Mouse (Mus musculus): Measurements from ENCODE around the gene Icam1.
A peak's percentile ranks its signal among the peaks of the same experiment; 100 is the strongest.
"Not testable (repeated sequence)": the region's sequence is repeated elsewhere in the genome, so short reads cannot be mapped to it uniquely, and the experiment has no call there.

The Icam1 gene

DNA sequence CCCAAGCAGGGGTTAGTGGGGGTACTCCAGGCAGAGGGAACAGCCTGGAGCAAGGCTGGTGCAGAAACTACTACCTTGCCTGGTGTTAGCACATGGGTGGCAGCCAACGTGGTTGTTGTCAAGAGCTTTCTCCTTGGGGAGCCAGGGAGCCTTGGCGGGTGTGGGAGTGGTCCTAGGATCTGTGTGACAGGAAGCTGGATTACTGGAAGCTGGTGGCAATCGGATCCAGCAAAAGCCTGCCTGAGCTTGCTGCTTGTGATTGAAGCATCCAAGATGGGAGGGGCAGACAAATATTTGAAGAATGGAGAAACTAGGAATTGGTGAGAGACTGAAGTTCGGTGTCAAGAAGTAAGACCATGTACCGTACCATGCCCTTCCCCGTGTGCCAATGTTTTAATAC lies 6.5 kb downstream of the Icam1 start:
- DNase-seq (ENCODE audit: low spot score in 2 of 2), result no peak

DNA sequence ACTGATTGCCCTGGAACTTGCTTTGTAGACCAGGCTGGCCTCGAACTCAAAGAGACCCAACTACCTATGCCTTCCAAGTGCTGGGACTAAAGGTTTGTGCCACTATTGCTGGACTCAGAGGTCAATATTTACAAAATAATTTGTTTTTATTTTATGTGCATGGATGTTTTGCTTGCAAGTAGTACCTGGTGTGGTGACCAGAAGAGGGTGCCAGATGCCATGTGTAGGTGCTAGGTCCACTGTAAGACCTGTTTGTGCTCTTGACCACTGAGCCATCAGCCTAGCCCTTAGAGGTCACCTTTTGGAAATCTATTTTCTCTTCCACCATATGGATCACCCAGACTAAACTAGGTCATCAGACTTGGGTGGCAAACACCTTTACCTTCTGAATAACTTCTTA lies 6.9 kb downstream of the Icam1 start:
- DNase-seq (ENCODE audit: low spot score in 2 of 2), result no peak

DNA sequence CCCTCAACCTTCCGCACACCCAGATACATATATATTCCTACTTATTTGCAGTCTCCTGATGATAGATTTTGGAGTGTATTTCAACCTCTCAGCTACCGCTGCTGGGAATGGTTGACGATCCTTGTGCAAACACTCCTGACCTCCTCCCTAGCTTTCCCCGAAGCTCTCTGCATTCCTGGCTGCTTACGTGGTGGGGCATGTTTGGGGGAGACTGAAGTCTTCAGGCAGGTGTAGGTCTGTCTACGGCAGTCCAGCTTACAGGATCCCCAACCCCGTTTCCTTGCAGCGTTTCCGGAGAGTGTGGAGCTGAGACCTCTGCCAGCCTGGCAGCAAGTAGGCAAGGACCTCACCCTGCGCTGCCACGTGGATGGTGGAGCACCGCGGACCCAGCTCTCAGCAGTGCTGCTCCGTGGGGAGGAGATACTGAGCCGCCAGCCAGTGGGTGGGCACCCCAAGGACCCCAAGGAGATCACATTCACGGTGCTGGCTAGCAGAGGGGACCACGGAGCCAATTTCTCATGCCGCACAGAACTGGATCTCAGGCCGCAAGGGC lies 9.5 kb downstream of the Icam1 start:
- DNase-seq (ENCODE audit: low spot score in 2 of 2), result no peak

DNA sequence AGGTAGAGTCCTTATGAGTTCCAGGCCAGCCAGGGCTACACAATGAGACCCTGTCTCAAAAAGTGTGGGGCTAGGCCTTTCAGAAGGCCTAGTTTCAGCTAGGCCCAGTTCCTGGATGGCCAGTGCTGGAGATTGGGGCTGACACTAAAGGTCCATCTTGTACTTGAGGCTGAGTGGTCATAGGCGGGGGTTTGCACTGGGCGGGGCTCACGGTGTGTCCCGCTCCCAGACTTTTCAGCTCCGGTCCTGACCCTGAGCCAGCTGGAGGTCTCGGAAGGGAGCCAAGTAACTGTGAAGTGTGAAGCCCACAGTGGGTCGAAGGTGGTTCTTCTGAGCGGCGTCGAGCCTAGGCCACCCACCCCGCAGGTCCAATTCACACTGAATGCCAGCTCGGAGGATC lies 11.1 kb downstream of the Icam1 start:
- no peak for DNase-seq (ENCODE audit: low spot score in 2 of 2)

DNA sequence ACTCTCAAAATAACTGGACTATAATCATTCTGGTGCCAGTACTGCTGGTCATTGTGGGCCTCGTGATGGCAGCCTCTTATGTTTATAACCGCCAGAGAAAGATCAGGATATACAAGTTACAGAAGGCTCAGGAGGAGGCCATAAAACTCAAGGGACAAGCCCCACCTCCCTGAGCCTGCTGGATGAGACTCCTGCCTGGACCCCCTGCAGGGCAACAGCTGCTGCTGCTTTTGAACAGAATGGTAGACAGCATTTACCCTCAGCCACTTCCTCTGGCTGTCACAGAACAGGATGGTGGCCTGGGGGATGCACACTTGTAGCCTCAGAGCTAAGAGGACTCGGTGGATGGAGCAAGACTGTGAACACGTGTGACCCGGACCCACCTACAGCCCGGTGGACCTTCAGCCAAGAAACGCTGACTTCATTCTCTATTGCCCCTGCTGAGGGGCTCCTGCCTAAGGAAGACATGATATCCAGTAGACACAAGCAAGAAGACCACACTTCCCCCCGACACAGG lies 12.0 kb downstream of the Icam1 start:
- no peak for DNase-seq (ENCODE audit: low spot score in 2 of 2)

DNA sequence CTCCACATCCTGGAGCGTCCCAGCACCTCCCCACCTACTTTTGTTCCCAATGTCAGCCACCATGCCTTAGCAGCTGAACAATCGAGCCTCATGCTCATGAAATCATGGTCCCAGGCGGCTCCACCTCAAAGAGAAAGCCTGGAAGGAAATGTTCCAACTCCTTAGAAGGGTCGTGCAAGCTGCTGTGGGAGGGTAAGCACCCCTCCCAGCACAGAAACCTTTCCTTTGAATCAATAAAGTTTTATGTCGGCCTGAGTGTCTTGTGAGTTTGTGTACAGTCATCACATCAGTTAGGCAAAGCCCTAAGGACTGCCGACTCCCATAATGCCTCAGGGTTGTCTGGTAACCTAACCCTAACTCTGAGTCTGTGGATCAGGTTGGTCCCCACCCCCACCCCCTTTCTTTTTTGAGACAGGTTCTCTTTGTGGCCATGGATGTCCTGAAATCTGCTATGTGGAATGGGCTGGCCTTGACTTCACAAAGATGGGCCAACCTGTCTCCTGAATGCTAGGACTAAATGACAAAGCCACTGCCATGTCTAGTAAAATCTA lies 12.8 kb downstream of the Icam1 start:
- DNase-seq (ENCODE audit: low spot score in 2 of 2), result no peak

DNA sequence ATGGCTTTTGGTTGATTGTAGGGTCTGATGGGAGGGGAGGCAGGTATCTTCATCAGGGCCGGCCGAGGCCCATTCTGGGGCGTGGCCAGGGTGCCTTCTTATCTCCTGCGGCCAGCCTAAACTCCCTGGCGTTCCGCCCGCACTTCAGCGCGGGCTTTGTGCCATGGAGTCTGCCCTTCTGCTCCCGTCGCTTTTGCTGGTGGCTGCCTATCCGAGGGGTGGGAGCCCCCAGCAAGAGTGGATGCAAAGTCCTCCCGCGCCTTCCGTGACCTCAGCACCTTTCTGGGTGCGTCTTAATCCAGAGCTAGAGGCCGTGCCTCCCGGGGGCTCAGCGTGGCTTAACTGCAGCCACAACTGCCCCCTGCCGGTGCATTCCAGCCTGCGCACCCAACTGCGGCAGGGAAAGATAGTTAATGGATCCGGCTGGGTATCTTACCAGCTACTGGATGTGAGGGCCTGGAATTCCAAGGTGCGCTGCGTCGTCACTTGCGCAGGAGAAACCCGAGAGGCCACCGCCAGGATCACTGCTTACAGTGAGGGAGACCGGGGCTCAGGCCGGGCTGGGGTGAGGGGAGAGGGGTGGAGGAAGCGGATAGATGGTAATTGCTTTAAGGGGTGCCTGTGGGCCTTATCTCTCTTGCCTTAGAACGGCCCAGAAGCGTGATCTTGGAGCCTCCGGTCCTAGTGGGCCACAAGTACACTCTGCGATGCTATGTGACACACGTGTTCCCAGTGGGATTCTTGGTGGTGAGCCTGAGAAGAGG lies 13.7 kb downstream of the Icam1 start, which contains the start of gene Icam4:
Gene Icam4 (plus strand): TSS at position 83 of the 764 bp plus-strand sequence.
- peak; percentile 63 to 78 for DNase-seq (ENCODE audit: low spot score in 2 of 2)

DNA sequence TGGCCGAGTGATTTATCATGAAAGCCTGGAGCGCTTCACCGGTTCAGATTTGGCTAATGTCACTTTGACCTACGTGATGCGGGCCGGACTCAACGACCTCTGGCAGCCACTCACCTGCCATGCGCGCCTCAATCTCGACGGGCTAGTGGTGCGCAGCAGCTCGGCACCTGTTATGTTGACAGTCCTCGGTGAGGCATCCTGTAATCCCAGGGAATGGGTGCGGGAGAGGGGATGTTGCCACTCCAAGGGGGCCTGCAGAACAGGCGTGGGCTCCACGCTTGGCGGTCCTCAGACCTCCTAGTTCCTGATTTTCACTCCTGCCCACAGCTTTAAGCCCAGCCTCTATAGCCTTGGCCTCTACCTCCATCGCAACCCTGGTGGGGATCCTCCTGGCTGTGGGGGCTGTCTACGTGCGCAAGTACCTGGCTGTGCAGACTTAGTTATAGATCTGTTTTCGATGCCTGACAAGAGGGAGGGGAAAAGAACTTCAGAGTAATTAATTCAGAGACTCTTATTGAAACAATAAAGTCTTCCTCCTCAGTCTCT lies 14.3 kb downstream of the Icam1 start:
- DNase-seq (ENCODE audit: low spot score in 2 of 2), result no peak

DNA sequence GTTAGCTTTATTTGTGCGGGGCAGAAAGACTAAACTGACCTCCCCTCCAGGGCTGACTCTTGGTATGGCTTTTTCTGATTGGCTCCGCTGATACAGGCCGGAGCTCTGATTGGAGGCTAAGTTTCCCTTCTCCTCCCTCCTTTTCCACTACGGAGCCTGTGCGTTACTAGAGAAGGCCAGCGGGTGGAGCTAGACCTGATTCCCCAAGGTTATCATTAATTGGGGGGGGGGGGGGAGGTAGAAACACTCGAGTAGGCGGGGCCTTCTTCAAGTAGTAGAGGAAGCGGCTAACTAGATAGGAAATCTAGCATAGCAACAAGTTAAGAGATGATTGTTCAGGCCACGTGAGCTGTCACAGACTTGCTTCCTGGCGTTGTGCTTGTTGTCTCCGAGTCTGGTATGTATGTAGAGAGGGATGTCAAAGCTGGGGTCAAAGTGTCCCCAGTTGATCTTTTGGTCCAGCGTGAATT lies 15.0 kb downstream of the Icam1 start:
- peak; percentile 86 to 87 for DNase-seq (ENCODE audit: low spot score in 2 of 2)

DNA sequence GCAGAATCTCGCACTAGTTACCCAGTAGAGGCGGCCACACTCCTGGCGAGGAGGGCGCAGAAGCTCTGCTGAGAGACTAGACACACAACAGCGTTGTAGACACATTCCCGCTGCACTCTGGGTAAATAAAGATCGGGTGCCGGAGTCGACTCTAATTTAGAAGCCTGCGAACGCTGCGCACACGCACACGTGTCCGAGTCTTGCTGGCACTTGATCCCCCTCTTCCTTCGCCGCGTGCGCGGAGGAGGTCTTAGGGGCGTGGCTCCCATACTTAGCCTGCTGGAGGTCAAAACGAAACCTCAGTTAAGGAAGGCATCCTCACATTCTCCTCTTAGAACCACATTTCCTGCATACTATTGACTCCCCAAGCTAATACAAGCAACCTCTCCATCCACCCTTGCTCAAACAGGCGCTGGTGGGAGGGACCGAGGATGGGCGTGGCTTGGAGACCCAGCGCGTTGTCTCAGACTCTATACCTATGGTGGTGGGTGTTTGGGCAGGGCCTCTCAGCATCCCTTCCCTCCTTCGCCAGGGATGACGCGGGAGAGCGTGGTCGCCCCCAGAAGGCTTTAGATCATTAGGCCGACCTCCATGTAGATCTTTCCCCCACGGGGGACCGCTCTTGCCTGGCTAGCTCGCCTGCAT lies 15.6 kb downstream of the Icam1 start:
- DNase-seq (ENCODE audit: low spot score in 2 of 2), result peak; percentile 37 to 42

DNA sequence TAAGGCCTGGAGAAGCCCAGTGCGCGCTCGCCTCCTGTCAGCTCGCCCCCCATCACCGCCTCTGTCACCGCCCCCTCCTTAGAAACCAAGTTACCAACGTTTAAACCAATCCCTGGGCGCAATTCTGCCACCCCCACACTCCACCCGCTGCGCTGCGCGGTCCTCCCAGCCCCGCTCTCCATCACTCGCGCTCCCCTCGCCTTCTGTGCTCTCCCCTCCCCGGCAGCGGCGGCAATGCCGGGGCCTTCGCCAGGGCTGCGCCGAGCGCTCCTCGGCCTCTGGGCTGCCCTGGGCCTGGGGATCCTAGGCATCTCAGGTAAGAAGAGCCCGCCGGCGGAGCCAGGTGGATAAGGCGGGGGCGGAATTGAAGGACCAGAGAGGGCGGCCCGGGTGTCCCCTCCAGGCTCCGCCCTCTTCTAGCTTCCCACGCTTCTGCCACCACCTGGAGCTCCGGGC lies 16.1 kb downstream of the Icam1 start, which contains the start of gene Icam5:
Gene Icam5 (plus strand): TSS at position 178 of the 456 bp plus-strand sequence.
- no peak for DNase-seq (ENCODE audit: low spot score in 2 of 2)

DNA sequence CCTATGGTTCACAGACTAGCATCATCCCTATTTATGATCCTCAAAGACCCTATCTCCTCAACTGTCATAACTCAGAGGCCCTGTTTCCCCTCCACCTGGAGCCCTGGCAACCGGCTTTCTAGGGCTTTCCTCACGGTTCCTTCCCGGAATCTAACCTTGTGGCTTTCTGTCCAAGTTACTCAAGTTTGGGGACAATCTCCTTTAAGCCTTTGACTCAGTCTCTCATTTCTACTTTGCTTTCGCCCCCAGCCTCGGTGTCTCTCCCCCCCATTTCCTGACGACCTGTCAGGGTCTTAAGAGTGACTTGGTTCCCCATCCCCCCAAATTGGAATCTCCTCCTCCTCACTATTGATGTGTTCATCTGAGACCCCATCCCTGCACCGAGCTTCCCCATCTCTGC lies 16.7 kb downstream of the Icam1 start:
- no peak for DNase-seq (ENCODE audit: low spot score in 2 of 2)

DNA sequence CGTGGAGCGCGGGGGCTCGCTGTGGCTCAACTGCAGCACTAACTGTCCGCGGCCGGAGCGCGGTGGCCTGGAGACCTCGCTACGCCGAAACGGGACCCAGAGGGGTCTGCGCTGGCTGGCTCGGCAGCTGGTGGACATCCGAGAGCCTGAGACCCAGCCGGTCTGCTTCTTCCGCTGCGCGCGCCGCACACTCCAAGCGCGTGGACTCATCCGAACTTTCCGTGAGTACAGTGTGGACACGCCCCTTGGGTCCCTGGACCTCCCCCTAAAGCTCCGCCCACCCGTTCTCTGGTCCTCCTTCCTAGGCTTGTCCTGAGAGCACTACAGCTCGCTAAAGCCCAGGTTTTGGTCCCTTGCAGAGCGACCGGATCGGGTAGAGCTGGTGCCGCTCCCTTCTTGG lies 17.4 kb downstream of the Icam1 start:
- DNase-seq (ENCODE audit: low spot score in 2 of 2), result peak; percentile 30 to 42

DNA sequence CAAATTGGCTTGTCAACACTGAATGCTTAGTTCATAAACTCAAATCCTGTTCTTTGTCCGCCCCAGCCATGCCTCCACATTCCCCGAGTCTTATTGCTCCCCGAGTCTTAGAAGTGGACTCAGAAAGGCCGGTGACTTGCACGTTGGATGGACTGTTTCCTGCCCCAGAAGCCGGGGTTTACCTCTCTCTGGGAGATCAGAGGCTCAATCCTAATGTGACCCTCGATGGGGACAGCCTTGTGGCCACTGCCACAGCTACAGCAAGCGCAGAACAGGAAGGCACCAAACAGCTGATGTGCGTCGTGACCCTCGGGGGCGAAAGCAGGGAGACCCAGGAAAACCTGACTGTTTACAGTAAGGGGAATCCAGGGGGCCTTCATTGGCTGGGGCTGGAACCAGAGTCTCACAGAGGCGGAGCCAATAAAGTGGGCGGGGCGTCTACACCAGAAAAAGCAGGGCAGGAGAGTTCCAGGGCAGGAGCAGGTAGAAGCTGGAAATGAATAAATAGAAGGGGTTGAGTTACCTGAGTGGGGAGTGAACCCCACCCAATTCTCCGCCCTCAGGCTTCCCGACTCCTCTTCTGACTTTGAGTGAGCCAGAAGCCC lies 18.8 kb downstream of the Icam1 start:
- no peak for DNase-seq (ENCODE audit: low spot score in 2 of 2)

DNA sequence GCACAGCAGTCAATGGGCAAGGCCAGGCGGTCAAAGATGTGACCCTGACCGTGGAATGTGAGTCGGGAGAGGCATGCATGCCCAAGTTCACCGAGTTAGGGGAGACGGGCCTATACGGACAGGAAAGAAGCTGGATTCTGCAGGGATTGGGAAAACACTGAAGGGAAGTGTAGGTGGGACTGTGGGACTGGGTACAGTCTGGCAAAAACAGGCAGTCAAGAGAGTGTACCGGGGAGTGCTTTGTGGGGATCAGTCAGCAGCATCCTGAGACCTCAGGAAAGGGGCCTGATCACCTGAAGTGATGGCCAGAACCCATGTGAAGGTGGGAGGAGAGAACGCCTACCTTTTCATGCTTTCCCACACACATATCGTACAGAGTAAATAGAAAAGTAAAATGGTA lies 19.8 kb downstream of the Icam1 start:
- DNase-seq (ENCODE audit: low spot score in 2 of 2), result no peak

DNA sequence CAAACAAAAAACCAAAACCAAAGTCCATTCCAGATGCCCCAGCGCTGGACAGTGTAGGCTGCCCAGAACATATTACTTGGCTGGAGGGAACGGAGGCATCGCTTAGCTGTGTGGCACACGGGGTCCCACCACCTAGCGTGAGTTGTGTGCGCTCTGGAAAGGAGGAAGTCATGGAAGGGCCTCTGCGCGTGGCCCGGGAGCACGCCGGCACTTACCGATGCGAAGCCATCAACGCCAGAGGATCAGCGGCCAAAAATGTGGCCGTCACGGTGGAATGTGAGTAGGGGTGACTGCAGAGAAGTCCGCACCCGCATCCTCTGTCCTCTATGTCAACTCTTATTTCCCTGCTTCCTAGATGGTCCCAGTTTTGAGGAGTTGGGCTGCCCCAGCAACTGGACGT lies 20.4 kb downstream of the Icam1 start:
- no peak for DNase-seq (ENCODE audit: low spot score in 2 of 2)

DNA sequence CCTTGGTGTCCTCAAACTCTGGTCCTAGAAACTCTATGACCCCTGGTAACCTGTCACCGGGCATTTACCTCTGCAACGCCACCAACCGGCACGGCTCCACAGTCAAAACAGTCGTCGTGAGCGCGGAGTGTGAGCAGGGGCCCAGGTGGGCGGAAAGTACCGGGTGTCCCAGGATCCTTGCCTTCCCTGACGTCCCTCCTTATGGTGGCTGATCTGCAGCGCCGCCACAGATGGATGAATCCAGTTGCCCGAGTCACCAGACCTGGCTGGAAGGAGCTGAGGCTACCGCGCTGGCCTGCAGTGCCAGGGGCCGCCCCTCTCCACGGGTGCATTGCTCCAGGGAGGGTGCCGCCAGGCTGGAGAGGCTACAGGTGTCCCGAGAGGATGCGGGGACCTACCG lies 20.9 kb downstream of the Icam1 start:
- DNase-seq (ENCODE audit: low spot score in 2 of 2), result no peak

DNA sequence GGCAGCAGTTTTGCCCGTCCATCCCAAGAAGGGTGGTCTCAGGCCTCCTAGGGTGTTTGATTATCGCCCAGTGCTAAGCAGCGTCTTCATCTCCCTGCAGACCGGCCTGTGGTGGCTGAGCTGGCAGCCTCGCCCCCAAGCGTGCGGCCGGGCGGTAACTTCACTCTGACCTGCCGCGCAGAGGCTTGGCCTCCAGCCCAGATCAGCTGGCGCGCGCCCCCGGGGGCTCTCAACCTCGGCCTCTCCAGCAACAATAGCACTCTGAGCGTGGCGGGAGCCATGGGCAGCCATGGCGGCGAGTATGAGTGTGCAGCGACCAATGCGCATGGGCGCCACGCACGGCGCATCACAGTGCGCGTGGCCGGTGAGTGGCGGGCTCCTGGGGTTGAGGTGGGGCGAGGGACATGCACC lies 21.7 kb downstream of the Icam1 start:
- DNase-seq (ENCODE audit: low spot score in 2 of 2), result no peak

DNA sequence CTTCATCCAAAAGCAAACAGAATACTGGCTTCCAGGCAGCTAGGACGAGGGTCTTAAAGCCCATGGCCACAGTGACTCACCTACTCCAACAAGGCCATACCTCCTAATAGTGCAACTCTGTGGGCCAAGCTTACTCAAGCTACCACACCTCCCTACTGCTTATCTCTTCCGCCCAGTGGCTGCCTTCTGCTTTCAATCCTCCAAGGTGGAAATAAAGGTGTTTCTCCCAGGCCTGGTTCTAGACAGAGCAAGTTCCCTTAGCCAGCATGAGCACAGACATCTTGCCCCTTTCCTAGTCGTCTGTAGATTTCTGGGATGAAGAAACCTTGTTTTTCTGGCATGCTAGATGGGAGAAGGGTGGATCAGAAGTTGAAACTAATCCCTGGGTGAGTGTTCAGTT lies 24.0 kb downstream of the Icam1 start:
- DNase-seq (ENCODE audit: low spot score in 2 of 2), result no peak

DNA sequence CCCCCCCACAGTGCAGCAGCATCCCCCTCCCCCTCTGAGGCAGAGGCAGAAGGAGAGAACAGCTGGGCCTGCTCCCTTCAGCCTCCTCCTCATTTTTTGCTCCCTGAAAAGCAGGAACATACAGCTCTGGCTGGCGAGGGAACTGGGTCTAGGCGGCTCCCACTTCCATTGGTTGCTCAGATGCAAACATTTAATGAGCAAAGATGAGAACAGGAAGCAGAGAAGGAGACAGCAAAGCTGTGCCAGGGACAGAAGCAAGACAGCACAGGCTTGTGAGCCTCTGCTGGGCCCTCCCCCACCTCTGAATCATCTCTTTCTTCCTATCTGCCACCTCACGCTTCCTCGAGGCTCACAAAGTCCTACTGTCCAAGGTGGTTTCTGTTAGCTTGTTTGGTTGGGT lies 25.5 kb downstream of the Icam1 start:
- DNase-seq (ENCODE audit: low spot score in 2 of 2), result no peak

DNA sequence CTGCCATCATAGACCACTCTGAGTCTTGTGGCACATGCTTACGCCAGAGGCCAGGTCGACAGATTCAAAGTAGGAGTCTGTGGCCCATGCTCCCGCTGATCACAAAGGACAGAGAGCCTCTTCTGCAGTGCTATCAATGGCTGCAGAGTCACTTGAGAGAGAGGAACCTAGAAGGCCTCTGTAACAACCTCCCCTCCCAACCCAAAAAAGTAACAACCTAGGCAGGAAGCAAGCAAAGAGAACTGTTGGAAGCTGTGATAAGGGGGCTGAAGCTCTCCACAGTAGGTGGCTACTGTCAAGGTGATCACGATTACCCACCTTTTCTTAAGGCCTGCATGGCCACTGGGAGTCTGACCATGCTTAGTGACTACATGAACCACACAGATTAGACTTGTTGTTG lies 27.8 kb downstream of the Icam1 start:
- DNase-seq (ENCODE audit: low spot score in 2 of 2), result no peak

DNA sequence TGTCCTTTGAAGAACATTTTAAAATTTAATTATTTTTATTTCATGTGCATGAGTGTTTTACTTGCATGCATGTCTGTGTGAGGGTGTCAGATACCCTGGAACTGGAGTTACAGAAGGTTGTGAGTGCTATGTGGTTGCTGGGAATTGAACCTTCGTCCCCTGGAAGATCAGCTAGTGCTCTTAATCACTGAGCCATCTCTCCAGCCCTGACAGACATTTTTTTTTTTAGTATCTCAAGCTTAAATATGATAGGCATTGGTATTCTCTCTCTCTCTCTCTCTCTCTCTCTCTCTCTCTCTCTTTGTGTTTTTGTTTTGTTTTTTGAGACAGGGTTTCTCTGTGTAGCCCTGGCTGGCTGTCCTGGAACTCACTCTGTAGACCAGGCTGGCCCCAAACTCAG lies 29.0 kb downstream of the Icam1 start:
- not testable (repeated sequence) for DNase-seq (ENCODE audit: low spot score in 2 of 2)
